Mouse (Mus musculus) gastrocnemius, postnatal 14 days (tissue): ENCODE measurements around the gene Ccdc136. TPM values are rescaled to one million over a fixed set of nuclear protein-coding genes. Genes with fewer than 3 reads are reported as not detected.
"Not testable (repeated sequence)": the region's sequence is repeated elsewhere in the genome, so short reads cannot be mapped to it uniquely, and the experiment has no call there.

ENCODE experiments used
- DNase-seq: peaks from one replicate; pipeline ENCODE4 v3.0.0; 2021; ENCODE audit warnings: mixed read lengths
- intact Hi-C: fragments of 180-260 bp; cut with DNase I; formaldehyde crosslinking; loops from one replicate; pipeline ENCODE4 v1.15.1; 2025; ENCODE audit warnings: low total_unique reads
- long read RNA-seq, 2 experiments: library from polyadenylated mRNA; stranded (forward); transcript quantifications; one replicate each; pipeline ENCODE4 v2.0.0; 2021
- total RNA-seq, 2 experiments: library from RNA; stranded (reverse); gene quantifications; 2 replicates each; pipeline ENCODE4 v1.2.3; 2021

The Ccdc136 gene
- 10 to 100 TPM in 1 of 2 experiments, 1 to 10 TPM in 1; 9.6 to 13.2 TPM for total RNA-seq
- long read RNA-seq, experiment 1, partial matches to known transcripts, result 1 of 15 reads
- long read RNA-seq, experiment 1, other reads (novel, unspliced or antisense), result 11 of 15 reads
- long read RNA-seq, experiment 2, partial matches to known transcripts, result 1 of 16 reads
- long read RNA-seq, experiment 2, other reads (novel, unspliced or antisense), result 9 of 16 reads

DNA sequence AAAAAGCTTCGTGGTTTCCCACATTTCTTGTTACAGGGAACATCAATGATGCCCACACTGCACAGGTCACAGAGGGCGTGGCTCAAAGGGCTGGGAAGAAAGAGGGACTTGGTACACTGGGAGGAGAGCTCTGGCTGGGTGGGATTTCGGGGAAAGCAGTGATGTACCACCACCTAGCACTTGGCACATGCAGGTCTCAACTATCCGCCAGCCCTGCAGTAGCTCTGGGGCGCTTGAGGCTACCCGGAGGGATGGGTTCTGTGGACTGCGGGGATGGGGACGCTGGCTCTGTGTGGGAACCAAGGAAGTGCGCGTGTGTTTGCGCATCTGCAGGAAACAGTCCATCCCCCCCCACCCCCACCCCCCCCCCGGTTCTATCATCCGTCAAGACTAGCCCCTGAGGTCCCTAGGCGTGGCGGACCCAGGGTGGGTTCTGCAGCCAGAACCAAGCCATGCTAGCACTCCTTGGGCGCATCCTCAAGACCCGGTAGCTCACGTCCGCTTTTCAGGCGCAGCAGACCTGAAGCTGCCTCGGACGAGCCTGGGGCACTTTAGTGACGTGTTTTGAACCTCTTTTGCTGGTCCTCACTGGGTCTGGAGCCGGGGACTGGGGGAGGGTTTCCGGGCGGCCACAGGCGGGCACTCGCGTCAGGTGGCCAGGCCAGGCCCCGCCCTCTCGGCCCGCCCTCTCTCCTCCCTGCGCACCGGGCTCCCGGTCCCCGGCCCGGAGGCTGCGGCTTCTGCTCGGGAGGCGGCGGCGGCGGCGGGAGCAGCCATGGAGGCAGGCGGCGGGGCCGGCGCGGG lies at the start of gene Ccdc136:
Gene Ccdc136 (plus strand): TSS at position 400 of the 804 bp plus-strand sequence.
- intact Hi-C loops, result loop anchor here (5.0 kb wide), 1 partner anchor 76 kb away; the partner anchor contains the start of gene Atp6v1fnb
- DNase-seq, result peak; percentile 71

DNA sequence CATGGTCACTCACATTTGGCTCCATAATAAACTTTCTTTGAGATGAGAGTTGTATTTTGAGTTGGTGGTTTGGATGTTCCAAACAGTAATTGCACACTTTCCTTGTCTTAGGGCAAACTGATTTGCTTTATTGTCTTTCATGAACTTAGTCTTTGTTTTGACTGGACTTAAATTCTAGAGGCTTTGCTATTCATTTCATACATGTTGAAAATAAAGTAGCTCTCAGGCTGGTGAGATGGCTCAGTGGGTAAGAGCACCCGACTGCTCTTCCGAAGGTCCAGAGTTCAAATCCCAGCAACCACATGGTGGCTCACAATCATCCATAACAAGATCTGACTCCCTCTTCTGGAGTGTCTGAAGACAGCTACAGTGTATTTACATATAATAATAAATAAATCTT lies 49.6 kb upstream of the Ccdc136 start:
- intact Hi-C loops, DNase-seq: not testable (repeated sequence)

DNA sequence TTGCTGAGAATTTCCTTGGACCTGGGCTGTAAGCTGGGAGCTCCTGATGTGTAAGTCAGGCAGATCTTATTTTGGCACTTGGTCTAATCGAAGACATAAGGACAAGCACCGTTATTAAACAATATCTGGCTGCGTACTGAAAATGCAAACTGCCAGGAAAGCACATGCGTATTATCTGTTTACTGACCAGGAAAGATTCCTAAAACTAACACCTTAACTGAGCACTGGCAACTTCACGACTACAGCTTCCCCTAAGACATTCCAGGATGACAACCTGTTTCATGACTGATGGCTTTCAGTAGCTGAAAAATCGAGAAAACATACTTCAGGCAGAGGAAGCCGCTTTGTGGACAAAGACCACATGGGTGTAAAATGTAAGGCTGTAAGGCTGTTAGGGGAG lies 48.9 kb upstream of the Ccdc136 start:
- DNase-seq, result no peak
- intact Hi-C loops, result no loop called here

DNA sequence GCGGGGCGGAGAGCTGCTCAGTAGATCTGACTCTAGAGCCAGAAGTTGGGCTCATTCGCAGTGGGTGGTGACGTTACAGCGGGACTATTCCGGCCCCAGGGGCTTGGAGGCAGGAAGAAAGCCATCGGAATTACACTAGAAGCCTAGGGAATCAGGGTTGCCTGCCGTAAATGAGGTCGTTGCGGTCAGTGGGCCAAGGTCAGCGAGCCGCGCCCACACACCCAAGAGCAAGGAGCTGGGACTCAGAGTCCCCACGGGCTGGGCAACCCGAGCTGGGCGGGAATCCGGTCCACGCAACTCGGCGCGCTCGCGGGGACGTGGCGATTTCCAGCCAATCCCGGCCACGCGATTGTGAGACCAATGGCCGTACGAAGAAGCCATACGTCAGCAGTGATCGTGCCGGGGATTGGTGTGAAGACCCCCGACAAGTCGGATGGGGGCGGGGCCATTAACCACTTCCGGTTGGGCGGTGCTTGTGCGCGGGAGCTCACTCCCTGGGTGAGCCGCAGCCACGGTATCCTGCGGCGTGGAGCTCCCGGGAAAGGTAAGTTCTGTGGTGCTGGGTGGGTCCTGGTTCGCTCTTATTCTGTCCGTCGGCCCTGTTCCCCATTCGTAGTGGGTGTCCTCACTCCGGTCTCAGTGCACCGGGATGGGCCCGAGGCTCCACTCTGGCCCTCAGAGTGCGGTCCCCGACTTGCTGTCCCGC lies 48.3 kb upstream of the Ccdc136 start, which contains the start of gene Calu:
Gene Calu (plus strand): TSS at position 405 of the 706 bp plus-strand sequence.
- intact Hi-C loops, result no loop called here

DNA sequence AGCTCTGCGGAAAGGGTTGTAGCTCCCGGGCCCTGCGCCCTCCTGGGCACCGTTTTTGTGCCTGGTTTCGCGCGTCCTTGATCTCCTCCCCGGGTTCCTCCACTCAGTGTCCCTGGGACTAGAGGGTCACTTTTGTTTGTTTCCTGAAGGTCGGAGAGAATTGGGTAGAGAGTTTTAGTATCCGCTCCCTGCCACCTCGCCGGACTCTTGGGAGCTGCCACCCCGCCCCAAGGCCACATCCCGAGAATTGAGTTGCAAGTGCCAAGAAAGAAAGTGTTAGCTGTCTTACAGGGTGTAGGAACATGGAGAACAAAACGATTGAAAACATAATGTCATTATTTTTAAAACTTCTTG lies 47.8 kb upstream of the Ccdc136 start:
- intact Hi-C loops, result no loop called here

More for the DNA sequence above, 48.3 kb upstream of the Ccdc136 start, which contains the start of gene Calu:
- DNase-seq, result peak; percentile 100

DNA sequence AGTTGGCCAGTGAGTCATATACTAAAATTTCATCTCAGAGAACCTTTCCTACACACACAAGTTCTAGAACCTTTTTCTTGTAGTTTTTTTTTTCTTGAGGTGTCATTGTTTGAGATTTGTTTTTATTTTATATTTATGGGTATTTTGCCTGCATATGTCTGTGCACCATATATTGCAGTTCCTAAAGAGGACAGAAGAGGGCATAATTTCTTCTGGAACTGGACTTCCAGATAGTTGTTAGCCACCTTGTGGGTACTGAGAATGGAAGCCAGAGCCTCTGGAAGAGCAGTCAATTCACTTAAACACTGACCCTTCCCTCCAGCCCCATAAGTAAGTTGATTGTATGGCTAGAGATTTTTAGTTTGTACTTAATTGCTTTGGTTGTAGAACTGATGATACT lies 44.5 kb upstream of the Ccdc136 start:
- intact Hi-C loops, result no loop called here
- DNase-seq, result no peak

More for the DNA sequence above, 47.8 kb upstream of the Ccdc136 start:
- no peak for DNase-seq

DNA sequence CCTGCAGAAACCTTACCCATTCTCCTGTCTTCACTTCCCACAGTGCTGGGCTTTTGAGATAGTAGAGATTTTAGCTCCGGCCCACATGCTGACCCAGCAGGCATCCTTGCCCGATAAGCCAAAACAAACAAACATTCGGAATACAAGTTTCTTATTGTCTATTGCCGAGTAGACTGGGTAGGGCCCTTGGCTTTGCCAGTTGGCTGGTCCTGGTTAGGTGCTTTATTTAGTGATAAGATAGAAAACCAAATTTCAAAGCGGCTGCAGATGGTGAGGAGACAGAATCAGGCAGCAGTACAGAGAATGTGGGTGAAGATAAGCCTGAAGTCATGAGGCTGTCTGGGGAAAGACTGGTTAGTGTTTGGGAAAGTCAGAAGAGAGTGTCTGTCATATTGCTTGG lies 43.3 kb upstream of the Ccdc136 start:
- DNase-seq, result no peak

DNA sequence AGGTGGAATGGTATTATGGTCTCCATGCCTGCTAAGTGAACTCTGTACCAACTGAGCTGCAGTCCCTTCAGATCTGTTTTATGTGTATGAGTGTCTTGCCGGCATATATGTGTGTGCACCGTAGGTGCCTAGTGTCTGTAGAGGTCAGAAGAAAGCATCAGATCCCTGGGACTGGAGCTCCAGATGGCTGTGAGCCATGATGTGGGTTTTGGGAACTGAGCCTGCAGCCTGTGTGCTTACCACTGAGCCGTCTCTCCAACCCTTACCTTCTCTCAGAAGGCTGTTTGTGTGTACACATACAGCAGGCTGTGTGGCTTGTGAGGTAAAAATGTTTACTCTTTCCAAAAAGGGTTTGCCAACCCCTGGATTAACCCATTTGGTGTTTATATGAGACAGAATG lies 36.7 kb upstream of the Ccdc136 start:
- intact Hi-C loops, result no loop called here
- DNase-seq, result peak; percentile 26

More for the DNA sequence above, 43.3 kb upstream of the Ccdc136 start:
- intact Hi-C loops, result no loop called here

DNA sequence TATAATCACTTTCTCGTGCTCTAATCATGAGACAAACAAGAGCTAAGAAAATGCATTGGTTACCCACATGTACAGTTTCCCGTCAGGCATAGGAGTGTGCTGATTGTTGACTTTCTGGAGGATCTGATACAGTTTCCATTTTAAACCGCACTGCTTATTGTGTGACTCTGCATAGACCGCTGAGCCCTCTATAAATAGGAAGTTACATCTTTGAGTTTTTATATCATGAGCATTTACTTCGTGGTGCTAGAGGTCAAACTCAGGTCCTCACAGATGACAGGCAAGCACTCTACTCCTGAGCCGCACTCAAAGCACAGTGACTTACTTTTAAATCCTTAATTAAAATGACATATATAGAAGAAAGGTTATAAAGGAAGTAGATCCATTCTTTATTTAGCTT lies 35.9 kb upstream of the Ccdc136 start:
- intact Hi-C loops, result no loop called here
- DNase-seq, result no peak

DNA sequence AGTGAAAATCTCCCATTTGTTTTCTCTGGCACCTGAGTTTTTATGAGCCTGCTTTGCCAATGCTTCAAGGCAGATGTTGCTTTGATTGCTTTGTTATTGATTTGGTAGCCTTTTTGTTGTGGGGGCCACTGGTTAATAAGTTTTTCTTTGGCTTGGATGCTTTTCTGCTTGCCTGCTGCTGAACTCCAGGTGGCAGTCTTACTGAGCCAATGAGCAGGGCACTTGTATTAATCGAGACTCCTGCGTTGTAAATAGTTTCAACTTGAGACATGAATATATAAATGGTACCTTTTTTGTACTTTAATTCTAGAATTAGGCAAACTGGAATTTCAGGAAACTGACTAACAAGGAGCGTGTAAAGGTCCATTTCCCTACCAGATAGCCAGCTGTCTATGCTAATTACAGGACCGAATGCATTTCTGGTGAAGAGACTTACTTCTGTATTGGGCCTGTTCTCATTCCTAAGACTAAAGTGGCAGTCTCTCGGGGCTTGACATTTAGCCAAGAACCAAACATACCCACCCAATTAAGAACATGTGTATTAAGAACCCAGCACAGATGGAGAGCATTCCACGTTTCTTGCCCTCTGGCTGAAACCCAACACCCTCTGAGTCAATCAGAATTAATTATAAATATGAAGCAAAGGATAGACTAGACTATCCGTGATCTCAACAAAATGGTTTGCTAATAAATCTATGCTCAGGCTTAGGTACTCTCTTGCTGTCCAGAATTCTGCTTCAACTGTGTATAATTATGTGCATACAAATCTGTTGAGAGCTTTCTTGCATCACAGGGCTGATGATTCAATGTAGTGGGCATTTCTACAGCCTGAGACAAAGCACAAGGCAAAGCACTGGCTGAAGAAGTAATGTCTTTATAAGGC lies 33.6 kb upstream of the Ccdc136 start:
- intact Hi-C loops, result no loop called here
- no peak for DNase-seq

DNA sequence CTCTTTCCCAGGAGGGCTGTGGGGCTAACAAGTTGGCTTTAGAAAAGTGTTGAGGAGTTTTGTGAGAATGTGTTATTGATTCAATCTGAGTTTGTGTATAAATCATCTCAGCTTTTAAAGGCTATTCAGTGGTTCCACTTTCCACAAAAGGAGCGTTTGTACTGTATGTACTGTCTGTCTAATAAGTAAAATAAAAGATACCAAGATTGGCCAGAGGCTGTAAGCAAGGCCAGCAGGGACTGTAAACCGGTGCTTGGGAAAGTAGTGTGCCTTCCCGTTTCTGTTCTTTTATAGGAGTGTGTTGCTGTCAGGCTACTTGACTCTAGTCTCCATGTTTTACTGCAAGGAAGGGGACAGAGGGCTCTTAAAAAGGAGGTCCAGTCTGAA lies 33.0 kb upstream of the Ccdc136 start:
- intact Hi-C loops, result no loop called here
- DNase-seq, result no peak

DNA sequence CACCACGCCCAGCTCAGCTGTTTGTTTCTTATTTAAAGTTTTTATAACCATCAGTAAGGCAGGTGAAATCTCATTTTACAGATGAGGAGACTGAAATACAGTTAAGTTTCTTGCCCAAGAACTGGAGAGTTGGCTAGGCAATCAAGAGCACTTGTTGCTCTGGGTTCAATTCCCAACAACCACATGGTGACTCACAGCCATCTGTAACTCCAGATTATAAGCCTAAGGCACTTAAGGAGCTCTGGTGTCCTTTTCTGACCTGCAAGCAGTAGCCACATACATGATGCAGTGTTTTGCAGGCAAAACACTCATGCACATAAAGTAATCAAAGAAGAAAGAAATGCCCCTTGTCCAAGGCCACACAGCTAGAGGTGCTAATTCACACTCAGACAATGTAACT lies 30.8 kb upstream of the Ccdc136 start:
- DNase-seq, result no peak
- intact Hi-C loops, result no loop called here

DNA sequence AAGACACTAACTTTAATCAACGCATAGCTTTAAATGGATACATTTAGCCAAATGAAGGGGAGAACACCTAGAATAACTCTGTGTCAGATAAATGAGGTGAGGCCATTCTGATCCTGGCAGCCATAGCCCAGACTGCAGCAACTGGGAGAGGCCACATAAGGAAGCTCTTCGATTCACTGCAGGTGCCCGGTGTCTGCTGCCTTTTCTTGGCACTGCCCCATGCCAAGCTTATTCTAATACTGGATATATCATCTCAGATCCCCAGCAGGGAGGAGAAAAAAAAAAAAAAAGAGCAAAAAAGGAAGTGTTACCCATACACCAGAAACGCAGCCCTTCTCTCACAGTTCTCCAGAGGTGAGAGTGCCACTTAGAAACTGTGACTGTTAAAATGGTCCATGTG lies 18.7 kb upstream of the Ccdc136 start:
- intact Hi-C loops, result no loop called here

DNA sequence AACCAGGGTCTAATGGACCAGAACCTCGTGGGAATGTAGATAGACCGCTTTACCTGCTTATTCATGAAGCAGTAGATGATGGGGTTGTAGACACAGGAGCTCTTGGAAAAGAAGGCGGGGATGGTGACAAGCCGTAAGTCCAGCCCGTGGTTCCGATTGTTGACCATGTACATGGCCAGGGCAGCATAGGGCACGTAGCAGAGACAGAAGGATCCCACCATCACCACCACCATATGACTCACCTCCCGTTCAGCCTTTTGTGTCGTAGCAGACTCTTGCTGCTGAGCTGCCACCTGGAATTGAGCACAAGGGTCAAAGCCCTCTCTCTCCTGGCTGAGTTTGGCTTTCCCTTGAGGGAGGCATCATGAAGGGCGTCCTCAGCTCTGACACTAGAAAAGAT lies 17.4 kb upstream of the Ccdc136 start:
- intact Hi-C loops, result no loop called here
- DNase-seq, result no peak

More for the DNA sequence above, 18.7 kb upstream of the Ccdc136 start:
- no peak for DNase-seq

DNA sequence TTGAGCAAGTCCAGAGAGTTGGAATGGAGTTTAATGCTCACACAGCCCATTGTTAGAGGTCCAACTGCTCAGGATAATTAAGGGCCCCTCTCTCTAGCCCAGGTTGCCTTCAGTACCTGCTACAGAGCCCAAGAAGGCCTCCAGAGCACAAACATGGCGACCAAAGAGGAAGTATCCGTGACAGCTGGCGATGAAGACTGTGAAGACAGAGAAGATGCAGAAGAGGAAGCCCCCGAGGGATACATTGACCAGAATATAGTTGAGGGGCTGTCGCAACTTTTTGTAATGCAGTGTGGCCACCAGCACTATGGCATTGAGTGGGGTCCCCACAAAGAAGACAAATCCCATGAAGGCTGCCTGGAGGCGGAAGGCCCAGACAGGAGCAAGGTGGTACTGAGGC lies 16.2 kb upstream of the Ccdc136 start:
- intact Hi-C loops, result no loop called here
- DNase-seq, result no peak

DNA sequence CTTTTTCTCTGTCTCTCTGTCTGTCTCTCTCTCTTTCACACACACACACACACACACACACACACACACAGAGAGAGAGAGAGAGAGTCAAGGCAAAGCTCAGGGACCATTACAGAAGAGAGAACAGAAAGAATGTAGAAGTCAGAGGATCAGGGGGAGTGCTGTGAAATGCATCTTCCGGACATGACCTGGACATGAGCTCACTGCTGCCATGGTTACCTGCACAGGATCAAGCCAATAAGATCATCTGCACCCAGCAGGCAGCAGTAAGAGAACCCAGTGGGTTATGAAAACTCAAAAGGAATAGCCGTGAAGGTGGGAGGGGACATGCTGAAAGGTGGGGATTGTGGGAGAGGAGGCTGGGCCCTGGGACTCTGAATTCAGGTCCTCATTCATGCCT lies 13.7 kb upstream of the Ccdc136 start:
- intact Hi-C loops, result no loop called here
- DNase-seq, result no peak

DNA sequence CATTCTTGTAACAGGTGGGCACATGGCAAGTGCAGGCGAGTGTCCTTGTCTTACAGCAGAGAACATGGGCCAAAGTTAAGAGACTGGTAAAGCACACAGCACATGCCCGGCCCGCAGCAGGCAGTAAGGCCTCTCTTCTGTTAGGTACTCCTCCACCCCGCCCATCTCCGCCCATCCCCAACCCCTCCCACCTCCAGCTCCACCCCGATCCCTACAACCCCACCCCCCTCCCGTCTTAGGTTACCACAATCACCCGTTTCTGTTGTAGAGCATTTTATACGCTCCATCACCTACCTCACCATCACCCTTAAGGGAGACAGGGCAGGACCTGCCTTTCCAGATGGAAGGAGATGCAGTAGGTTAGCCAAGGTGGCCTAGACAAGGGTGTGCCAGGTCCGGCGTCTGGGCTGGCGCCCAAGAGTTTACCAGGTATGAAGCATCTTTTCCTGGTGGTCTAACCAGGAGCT lies 8.0 kb upstream of the Ccdc136 start, which contains the start of gene Opn1sw:
Gene Opn1sw (minus strand): TSS at position 417 of the 467 bp plus-strand sequence.
- DNase-seq, result peak; percentile 18
- intact Hi-C loops, result no loop called here

DNA sequence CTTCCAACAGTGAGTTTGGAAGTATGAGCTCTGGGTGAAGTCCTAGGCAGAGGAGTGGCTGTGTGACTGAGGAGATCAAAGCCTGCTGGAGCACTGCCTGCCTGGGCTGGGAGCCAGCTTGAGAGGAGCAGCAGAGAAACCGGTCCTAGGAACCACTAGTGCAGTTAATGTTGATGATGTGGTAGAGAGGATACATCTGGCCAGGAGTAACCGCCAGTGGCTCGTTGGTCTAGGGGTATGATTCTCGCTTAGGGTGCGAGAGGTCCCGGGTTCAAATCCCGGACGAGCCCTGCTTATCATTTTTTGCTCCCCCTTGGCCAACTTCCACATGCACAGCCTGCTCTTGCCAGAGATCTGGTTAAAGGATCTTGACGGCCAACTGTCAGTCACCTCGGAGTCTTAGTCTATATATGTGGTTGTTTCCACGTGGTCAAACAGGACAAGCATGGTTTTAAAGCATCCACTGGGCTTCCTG lies 7.5 kb upstream of the Ccdc136 start:
- DNase-seq, result peak; percentile 96
- intact Hi-C loops, result no loop called here

DNA sequence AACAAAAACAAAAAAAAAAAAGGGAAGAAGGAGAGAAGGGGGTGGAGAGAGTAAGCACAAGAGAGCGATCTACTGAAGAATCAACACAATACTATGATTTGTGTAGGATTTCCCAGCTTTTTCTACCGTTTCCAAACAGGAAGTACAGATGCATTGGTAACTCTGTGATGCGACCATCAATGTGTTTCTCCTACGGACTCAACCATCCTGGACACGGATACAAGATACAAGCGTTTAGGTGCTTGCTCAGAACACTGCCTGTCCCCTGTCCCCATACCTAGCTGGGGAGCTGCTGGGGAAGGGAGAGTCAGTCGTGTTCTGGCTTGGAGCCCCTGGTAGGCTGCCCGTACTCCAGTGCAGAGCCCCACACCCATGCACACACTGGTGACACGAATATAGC lies 6.7 kb upstream of the Ccdc136 start:
- intact Hi-C loops, result no loop called here
- DNase-seq, result no peak
